Mouse (Mus musculus) urinary bladder, postnatal 36 days (tissue): ENCODE results near the gene 4921517D22Rik.
A peak's percentile ranks its signal among the peaks of the same experiment; 100 is the strongest.
"Not testable (repeated sequence)": the region's sequence is repeated elsewhere in the genome, so short reads cannot be mapped to it uniquely, and the experiment has no call there.

Source experiments
- DNase-seq, 2 experiments: peaks; one replicate each; pipeline ENCODE4 v3.0.0; 2022; ENCODE audit warnings: low spot score in 2 of 2, mixed read lengths in 1 of 2

4921517D22Rik gene

DNA sequence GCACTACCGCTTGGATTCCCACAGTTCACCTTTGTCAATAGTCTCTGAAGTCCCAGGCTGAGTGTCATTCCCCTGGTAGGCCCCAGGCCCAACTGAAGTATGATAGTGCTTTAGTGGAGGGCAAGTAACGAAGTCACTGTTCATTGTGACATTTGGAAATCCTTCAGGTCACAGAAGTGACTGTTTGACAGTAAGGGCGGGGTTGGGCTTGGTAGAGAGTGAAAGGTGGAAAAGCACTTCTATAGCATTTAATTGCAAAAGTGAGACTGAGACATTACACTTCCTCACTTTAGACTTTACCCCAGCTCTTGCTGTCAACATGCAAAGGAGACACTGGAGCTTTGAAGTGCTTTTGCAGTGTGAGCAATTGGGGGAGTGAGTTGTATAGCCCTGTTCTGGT is at the start of gene 4921517D22Rik:
Gene 4921517D22Rik (minus strand): TSS at position 101 of the 400 bp plus-strand sequence.
- DNase-seq = no peak

GRCm38 (mm10) chr13:59741697-59742096 is 47.8 kb upstream of the 4921517D22Rik start:
- no peak for DNase-seq

DNA sequence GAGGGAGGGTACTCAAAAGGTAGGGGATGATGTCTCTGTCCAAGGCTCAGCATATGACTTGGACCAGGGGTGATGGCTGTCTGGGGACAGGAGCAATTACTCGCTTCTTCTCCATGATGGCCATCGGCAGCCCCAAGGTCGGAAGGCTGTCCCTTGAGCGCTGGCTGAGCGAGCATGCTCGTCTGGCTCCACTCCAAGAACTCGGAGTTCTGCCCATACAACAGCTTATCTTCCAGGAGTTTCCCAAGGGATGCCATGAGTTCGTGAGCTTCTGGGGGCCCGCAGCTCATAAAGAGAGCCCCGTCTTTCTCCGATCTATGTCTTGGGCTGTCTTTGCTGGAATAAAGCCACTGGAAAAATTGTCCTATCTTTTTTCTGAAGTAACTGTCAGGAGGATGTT is 47.2 kb upstream of the 4921517D22Rik start:
- peak in 1 of 2 experiments; percentile 26 for DNase-seq

- no peak for DNase-seq
Observed at GRCm38 (mm10) chr13:59739397-59739796, 45.5 kb upstream of the 4921517D22Rik start.

DNA sequence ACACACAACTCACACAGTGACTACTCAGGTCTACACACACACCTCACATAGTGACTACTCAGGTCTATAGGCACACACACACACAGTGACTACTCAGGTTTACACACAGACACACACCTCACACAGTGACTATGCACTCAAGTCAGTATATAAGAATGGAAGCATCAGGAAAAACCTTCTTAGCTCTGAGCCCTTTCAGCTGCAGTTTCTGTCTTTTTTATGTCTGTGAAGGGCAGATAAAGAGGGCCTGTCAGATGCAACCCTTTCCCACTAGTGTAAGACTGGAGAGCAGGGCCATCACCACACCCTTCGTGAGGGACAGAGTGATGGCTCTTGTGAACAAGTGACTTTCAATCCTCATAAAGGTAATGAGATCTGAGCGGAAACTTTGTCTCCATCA is 44.5 kb upstream of the 4921517D22Rik start:
- no peak for DNase-seq

DNA sequence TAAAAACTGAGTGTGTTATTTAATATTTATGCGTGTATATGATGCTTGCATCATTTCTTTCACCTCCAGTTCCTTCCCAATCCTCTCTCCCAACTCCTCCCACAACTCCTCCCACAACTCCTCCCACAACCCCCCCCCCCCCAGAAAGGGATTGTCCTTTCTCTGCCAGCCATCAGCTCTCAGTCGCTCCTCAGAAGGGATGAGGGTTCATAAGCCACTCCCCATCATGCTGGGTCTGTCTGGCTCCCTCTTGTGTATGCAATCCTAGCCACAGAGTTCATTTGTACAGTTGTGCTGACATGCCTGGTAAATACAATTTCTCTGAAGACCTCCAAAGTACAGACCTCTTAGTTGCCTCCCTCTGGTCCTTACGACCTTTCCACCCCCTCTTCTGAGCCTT is 41.3 kb upstream of the 4921517D22Rik start:
- no peak for DNase-seq

DNA sequence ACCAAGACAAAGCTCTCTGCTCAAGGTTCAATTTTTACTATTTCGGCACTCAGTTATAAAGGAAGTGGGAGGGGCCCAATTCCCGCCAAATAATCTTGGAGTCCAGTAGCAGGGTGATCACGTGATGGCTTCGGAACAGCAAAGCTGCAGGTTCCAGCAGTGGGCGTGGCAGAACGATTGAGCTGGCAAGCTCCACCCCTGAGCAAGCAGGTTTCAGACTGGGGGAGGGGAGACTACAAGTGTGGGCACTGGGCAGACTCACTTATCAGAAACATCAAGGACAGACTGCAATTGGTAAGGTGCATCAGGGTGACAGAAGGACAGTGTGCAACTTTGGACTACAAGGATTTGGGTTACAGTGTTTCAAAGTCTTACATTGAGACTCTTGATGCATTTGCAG is 40.4 kb upstream of the 4921517D22Rik start:
- not testable (repeated sequence) for DNase-seq

DNA sequence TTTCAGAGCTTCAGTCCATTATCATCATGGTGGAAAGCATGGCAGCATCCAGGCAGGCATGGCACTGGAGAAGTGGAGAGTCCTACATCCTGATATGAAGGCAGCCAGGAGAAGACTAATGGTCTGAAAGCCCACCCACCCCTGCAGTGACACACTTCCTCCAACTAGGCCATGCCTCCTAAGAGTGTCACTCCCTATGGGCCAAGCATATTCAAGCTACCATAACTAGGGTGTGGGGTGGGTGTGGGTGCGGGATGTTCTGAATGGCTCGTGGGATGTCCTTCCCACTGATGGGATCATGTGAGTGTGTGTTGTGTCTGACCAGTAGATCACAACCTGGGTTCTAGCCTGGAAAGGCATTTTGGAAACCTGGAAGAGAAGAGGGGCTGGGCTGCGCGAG is 40.0 kb upstream of the 4921517D22Rik start:
- no peak for DNase-seq

- DNase-seq = no peak
Observed at GRCm38 (mm10) chr13:59731652-59732051, 37.7 kb upstream of the 4921517D22Rik start, which contains the start of gene Spata31d1d. Gene Spata31d1d (minus strand): TSS chr13:59731752.

DNA sequence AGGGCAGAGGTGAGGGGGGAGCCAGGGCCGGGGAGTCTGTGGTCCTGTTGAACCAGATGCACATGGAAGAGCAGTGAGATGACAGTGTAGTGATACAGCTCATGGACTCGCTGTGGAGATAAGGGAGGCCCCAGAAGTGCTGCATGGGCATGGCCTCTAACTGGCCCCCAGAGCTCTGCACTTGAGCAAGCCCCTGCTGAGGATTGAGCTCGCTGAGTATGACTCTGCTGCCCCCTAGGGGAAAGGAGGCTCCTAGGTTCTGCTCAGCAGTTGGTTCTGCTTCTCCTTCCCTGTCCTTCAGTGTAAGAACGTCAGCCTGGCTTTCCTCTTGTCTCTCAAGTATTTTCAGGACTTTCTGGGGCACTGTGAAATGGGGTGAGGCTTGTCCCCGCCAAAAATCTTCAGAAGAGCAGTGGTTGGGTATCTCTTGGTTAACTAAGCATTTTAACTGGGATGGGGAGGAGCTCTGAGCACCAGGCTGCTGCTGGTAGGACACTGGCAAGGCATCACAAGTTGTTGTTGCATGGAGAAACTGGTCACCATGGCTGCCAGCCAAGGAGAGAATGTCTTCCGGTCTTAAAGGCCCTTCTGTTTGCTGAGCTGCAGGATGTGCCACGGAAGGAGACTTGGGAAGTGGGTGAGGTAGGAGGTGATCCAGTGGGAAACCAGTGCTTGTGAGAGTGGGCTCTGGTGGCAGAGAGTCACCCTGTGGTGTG is 34.6 kb upstream of the 4921517D22Rik start:
- peak; percentile 65 to 69 for DNase-seq

- no peak for DNase-seq
Observed at GRCm38 (mm10) chr13:59726139-59726867, 32.4 kb upstream of the 4921517D22Rik start.

DNA sequence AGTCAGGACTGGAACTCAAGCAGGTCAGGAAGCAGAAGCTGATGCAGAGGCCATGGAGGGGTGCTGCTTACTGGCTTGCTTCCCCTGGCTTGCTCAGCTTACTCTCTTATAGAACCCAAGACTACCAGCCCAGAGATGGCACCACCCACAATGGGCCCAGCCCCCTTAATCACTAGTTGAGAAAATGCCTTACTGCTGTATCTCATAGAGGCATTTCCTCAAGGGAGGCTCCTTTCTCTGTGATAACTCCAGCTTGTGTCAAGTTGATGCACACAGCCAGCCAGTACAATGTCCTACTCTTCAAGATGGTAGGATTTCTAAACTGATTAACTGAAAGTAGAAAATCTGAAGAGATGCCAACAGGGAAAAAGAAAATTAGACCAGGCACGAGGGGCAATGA is 28.2 kb upstream of the 4921517D22Rik start:
- DNase-seq = not testable (repeated sequence)

DNA sequence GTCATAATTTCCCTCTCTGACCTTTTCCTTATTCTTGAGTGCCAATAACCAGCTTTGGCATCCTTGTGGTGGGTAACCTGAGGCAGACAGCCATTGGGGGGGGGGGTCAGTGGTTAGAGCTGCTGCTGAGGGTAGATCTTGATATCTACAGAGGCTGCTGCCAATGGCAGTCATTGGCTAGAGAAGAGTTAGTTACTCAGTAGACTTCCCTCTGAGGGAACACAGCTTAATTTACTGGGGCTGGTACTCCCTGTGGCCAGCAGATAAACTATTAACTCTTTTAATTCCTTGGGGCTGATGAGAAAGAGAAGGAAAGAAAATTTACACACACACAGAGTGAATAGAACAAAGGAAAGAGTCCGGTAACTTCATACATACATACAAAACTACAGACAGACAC is 25.6 kb upstream of the 4921517D22Rik start:
- no peak for DNase-seq

DNA sequence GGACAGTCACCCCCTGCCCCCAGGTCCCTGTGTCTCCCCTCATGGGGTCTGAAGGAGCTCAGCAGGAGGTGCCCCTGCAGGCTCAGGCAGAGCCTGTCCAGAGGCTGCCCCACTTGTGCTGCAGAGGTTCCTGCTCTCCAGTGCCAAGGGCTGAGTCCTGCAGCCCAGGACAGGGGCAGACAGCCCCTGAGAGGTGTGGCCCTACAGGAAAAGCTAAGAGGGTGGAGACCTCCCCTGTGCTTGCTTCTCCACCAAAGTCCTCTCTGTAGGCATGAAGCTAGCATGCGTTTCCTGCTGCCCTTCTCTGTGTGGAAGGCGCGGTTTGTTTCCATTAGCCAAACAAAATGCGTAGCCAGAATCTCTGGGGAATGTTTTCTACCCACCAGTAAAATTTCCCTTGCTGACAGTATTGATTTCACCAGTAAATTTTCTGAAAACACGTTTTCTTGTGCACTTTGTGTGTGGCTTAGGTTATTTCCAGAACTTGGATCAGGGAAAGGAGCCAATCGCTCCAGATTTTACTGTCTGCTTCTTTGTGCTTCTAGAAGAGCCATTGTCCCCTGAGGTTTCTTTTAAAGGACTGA is 25.0 kb upstream of the 4921517D22Rik start:
- DNase-seq = not testable (repeated sequence)

- no peak for DNase-seq
Observed at GRCm38 (mm10) chr13:59713710-59714109, 19.8 kb upstream of the 4921517D22Rik start.

DNA sequence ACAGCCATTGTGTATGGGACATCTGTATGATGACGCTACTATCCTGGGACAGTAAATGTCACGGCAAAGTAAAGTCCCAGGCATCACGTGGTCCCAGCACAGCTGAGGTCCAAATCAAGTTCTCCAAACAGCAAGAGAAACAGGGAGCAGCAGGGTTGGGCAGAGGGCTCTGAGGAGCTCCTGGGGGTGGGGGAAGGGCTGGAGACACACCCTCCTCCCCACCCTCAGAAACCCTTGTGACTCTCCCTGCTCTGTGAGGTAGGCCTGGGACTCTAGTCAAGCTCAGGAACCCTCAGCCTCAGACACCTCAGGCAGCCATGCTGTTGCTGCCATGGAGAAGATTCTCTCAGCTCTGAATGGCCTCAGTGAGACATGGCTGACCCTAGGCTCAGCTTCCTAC is 18.1 kb upstream of the 4921517D22Rik start, which contains the start of gene Spata31d1b:
Gene Spata31d1b (plus strand): TSS at position 301 of the 400 bp plus-strand sequence.
- not testable (repeated sequence) for DNase-seq

GRCm38 (mm10) chr13:59710230-59710629 is 16.3 kb upstream of the 4921517D22Rik start, which contains the start of gene Spata31d1a:
Gene Spata31d1a (minus strand): TSS chr13:59710330.
- DNase-seq = no peak

DNA sequence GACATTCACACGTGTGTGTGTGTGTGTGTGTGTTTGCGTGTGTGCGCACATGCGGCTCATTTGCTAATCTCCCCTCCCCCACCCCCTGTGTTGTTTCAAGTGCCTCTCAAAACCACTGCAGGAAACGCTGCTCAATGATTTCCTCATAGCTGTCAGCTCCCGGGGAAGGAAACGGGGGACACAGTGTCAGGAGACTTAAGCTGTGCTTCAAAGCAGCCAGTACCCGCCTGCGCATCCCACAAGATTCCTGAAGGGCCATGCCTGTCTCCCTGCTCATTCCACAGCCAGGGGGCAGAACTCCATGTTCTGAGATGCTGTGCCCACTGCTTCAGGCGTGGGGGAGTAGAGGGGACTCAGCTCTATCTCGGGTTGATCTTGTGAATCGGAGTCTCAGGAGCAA is 10.7 kb upstream of the 4921517D22Rik start:
- no peak for DNase-seq

DNA sequence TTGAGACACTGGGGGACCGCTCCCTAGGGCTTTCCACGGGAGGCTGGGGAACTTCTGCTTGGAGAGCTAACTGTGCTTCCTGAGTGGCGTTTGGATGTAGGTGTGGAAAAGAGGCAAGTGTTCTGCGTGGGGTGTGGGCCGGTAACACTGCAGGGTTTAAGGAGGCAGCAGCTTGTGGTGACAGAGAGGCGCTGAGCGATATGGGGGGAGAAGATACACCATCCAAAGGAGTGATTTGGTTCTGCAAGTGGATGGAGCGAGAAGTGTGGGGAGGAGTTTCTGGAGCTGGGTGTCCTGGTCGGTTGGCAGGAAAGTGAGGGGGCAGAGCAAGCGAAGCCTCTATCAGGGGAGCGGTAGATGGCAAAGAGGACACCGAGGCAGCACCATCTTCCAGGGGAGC is 9.6 kb upstream of the 4921517D22Rik start:
- DNase-seq = no peak

- DNase-seq = not testable (repeated sequence)
Observed at GRCm38 (mm10) chr13:59700137-59700536, 6.2 kb upstream of the 4921517D22Rik start.

- no peak for DNase-seq
Observed at GRCm38 (mm10) chr13:59699131-59699530, 5.2 kb upstream of the 4921517D22Rik start.

DNA sequence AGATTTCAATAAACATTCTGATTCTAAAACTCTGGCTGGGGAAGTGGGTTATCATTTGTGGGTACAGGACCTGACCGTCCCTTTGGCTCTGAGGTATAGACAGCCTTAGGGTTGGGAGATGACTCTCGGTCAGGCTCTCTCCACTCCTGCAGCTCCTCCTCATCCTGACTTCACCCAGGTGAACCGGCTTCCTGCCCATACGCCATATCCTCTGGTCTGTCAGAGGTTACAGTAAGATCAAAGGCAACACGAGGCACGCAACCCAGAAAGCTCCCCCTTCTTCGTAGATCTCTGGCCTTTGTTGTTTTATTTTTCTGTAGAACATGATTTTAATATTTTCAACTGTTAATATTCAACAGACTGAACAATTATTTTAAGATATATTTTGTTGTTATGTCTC is 1.9 kb upstream of the 4921517D22Rik start:
- DNase-seq = no peak
